Mouse (Mus musculus): ENCODE results near the gene Ifitm6. TPM values are rescaled to one million over a fixed set of nuclear protein-coding genes. Genes with fewer than 3 reads are reported as not detected.
"Not testable (repeated sequence)": the region's sequence is repeated elsewhere in the genome, so short reads cannot be mapped to it uniquely, and the experiment has no call there.

The Ifitm6 gene
- polyA plus RNA-seq, 1 experiment from 2014 or later: 0.73 TPM

DNA sequence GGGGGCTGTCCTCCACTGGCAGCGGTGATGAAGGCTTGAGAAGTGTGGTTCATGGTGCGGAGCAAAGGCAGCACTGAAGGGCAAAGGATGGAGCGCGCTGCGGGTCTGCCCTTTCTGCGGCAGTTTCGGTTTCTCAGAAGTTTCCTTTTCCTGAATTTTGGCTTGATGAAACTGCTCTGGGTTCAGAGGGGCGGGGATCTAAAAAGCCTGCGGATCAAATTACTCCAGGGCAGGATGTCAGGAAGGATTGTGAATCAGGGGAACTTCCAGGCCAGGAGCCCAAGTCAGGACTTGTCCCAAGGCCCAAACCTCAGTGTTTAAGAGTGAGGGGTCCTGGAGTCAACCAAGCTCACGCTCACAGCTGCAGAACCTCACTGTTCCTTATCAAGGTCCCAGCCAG is 7.1 kb downstream of the Ifitm6 start, which contains the start of gene Ifitm3:
Gene Ifitm3 (minus strand): TSS at position 178 of the 400 bp plus-strand sequence.
- DNase-seq (ENCODE audit: low spot score): no peak

DNA sequence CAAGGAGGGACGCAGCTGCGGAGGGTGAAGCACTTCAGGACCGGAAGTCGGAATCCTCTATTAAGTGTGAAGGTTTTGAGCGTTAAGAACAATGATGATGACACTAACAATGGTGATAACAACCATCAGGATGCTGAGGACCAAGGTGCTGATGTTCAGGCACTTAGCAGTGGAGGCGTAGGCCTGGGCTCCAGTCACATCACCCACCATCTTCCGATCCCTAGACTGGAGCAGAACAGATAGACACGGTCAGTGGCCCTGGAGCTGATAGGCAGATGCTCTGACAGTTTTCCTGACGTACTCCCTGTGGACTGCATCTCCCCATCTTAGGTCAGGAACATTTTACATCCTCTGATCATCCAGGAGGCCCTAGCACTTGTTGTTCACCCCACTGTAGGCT is 8.1 kb downstream of the Ifitm6 start:
- DNase-seq (ENCODE audit: low spot score): no peak

DNA sequence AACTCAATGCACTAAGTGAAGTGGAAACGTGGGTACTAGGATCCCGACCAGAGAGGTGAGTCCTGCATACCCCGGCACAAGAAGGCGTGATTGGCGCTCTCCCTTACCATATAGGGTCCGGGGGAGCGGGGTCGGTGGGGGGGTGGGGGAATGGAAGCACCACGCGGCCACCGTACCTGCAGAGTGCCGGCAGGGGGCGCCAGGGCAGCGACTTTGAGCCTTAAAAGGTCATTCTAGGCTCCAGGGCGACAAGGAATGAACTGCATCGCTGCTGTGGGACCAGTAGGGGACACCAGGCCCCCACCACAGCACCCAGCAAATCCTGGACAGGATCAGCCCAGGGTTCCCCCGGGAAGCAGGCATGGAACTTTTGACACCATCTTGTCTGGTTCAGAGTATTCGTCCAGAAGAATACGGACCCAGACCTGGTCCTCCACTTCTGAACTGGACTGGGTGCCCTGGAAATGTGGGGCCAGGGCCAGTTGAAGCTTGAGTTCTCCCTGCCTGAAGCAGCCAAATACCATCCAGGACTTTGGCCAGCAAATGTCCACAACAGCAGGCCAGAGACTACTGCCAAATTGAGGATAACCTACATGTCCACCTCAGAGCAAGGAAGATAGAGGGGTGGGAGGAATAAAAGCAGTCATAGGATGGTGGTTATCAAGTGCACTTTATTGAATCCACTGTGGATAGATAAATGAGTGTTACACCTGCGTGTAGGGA is 8.6 kb downstream of the Ifitm6 start:
- peak; percentile 77 for DNase-seq (ENCODE audit: low spot score)

DNA sequence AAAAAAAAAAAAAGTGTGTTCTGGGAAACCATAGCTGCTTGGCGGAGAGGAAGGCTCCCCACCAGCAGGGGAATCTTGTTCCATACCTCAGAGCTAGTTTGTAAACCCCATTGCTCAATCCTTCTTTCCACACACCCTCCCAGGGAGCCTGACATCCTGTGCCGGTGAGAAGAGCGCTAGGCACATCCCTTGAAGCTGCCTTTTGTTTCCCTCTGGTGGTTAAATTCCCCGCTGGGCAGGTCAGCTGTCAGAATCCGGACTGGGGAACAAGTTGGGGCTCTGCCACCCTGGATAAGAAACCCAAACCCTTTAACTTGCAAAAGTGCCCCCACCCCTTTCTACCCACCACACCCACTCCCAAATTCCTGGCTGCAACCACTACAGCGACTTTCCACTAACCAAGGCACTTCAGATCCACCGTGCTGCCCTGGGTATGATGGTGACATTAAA is 9.4 kb downstream of the Ifitm6 start:
- no peak for DNase-seq (ENCODE audit: low spot score)

DNA sequence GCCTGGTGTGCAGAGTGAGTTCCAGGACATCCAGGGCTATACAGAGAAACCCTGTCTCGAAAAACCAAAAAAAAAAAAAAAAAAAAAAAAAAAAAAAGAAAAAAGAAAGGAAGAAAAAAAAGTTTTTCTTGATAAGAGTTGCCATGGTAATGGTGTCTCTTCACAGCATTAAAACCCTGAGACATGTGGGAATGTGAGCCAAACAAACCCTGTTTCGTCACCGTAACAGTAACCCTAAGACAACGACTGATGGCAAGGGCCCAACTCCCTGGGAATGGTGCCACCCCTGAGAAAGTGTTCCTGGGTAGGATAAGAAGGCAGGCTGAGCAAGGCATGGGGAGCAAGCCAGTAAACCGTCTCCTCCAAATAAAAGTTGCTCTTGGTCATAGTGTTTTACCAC is 10.8 kb downstream of the Ifitm6 start:
- no peak for DNase-seq (ENCODE audit: low spot score)

DNA sequence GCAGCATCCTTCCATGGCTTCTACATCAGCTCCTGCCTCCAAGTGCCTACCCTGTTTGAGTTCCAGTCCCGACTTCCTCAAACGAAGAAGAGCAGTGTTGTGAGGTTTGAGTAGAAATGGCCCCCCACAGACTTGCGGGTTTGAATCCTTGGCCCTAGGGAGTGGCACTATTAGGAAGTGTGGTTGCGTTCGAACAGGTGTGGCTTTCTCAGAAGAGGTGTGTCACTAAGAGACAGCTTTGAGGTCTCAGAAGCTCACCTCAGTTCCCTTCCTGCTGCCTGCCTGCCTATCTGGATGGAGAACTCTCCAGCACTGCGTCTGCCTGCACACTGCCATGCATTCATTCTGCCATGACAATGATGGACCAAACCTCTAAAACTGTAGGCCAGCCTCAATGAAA is 11.3 kb downstream of the Ifitm6 start:
- DNase-seq (ENCODE audit: low spot score): no peak

DNA sequence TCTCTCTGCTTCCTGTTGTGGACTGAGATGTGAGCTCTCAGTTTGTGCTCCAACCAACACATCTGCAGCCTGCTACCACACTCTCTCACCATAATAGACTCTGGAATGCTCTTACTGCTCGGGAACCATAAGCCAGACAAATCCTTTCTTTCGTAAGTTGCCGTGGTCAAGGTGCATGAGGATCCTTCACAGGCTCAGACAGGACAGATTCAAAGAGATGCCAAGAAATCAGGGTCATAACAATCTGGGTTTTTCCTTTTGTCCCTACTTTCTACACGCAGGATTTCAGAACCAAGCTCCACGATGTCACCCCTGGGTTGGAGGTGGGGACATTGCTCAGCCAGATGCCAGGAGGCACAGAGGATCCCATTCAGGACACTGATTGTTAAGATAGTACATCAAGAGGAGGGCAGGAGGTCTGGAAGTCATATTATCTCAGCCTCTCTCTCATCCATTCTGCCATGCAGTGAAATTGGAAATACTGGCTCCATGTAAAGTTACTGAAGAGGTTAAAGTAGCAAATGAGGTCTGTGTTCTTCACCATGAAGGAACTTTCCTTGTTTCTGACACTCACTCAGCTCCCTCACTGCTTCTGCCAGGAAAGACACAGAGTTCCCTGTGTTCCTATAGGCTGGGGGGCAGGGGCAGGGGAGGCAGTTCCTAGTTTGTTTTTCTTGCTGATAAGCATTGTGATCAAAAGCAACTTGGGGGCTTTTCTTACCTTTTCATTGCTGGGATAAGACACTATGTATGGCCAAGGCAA is 14.3 kb downstream of the Ifitm6 start:
- no peak for DNase-seq (ENCODE audit: low spot score)

DNA sequence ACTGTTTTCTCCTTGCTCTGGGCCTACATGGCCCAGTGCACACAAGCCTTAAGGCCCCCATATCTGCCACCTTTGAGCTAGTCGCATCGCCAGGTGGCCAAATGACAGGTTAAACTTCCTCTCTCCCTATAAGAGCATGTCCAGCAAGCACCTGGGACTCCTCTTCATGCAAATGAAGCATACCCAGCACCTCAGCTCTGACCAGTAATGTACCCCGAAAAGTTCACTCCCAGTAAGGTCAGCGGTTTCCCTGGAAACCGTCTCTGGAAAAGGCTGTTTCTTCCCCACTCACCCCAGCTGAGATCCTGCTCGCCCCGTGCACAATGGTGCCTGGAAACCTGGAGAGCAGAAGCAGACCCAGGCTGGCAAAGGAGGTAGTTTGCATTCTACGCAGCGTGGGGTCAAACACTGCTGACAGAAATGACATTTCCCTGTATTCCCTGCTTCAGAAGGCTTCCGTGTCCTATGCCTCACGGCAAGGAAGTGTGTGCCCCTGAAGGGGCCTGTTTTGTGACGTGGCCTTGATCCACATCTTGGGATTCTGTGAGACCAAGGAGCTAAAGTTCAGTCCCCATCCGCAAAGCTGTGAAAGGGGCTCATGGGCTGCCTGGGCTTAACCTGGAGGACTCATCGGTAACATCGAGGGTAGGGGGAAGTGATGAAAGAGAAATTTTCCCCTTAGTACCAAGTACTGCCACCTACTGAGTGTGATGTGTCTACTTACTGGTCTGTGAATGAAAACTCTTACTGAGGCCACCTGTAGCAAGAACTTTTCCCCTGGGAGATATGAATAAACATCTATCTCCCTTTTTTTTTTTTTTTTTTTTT is 16.6 kb downstream of the Ifitm6 start:
- DNase-seq (ENCODE audit: low spot score): no peak

DNA sequence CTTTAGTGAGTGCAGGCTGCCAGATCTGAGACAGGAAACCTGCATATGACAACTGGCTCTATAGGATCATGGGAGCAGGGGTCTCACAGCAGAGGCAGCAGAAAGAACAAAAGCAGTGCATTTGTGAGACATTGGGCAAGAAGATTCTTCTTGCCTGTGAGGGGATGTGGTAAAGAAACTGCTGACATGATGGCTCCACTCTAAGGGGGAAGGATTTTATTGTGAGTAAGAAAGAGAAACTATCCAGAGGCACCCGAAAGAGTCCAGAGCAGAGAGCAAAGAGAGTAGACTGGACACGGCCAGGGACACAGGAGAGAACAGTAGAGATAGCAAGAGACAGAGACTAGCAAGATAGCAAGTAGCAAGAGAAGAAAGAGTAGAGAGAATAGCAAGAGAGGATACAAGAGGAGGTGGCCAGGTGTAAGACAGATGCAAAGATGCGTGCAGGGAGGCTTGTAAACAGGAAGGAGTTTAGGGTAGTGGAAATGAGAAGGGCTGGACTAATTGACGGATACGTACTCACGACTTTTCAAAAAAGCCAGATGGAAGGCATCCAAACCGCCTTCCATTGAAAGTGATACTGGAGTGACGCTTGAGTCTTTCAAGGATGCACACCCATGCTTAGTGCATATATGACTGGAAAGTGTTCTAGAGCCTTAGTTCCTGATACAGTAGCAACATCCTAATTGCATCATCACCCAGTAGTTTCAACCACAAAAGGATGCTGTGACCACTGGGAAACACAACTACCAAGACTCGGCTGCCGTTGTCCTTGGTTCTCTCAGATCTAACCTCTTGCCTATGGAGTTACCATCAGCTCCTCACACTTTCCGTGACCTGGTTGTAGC is 18.6 kb downstream of the Ifitm6 start:
- DNase-seq (ENCODE audit: low spot score): peak; percentile 38

DNA sequence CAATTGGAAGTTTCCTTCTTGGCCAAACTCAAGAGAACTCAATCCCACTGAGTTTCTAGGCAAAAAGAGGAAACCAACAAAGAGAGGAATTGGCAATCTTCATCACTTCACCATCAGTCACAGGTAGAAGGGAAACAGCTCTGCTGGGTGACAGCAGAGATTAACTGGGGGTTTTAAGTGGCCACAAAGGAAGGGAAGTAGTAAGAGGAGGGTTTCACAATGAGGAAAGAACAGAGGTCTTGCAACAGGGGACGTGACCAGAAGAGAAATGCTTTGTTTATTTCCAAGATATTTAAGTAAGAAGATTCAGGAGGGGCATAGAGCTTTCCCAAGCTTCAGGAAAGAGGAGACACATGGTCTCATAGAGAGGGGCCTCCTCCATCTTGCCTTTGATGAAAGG is 19.9 kb downstream of the Ifitm6 start:
- no peak for DNase-seq (ENCODE audit: low spot score)

DNA sequence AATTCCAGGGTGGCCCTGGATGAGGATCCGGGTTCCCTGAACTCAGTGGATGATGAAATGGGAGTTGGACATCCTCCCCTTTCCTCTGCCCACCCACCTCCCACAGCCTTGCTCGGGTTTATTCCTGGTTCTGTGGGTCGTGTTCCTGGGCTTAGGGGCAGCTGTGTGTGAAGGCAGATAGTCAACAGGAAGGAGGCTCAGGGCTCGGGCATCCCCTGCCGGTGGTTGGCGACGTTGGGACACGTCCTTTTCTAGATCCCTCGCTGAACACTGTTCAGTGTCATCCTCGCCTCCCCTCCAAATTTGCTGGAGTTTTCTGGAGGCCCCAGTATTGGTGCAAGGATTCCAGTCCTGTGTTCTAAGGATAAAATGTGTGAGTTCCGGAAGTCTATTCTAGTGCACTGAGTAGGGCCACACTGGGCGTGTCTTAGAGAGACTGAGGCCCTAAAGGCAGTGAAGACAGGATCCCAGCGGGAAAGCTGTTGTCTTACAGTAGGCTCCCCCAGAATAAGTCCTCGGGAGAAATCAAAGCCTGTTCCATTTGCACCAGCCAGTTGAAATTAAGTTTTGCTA is 26.5 kb downstream of the Ifitm6 start:
- no peak for DNase-seq (ENCODE audit: low spot score)

DNA sequence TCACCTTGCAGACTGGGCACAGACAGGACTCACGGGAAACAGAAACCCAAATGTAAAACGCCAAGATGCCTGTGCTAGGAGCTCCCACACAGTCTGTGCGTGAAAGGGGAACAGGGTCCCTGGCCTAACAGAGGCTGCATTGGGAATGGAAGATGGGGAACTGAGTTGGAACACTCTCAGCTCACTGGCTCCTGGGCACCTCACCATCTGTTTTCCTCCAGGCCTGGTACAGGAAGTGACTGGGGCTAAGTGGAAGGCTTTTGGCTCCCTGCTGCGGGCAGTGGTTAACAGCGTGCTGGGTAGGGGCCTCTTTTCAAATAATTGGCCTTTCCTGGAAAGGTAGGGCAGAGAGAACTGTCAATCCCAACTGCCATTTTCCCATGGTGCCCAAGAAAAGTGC is 27.1 kb downstream of the Ifitm6 start:
- DNase-seq (ENCODE audit: low spot score): no peak

DNA sequence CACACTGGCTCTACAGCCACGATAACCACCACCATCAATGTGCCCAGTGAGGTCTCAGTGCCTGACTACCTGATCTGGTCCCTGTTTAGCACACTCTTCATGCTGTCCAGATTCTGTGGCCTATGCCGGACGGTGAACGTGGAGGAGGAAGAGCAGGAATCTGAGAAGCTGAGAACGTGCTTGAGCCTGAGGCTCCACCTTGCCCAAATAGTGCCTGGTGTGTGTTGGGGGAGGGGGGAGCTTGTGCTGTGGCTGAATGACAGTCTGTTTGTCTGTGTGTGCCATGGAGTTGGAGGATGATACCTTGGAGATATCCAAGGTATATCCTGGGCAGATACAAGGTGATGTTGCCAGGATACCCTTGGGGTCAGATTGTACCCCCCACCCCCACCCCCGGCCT is 27.5 kb downstream of the Ifitm6 start:
- DNase-seq (ENCODE audit: low spot score): no peak

DNA sequence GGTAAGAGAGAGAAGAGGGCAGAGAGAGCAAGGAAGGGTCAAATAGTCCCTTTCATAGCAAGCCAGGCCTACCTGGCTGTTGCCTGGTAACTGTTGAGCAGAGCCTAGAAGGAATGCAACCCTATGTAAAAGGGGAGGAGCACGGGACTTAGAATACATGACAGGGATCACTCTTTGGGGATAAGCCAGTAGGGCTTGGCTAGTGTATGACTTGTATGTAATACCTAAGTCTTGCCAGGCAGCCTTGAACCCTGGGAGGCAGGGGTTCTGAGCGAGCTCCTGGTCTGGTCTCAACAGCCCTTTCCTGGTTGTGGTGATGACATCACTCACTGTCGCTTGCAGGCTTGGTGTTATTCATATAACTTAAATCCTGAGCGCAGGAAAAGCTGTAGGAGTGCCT is 28.7 kb downstream of the Ifitm6 start:
- no peak for DNase-seq (ENCODE audit: low spot score)

DNA sequence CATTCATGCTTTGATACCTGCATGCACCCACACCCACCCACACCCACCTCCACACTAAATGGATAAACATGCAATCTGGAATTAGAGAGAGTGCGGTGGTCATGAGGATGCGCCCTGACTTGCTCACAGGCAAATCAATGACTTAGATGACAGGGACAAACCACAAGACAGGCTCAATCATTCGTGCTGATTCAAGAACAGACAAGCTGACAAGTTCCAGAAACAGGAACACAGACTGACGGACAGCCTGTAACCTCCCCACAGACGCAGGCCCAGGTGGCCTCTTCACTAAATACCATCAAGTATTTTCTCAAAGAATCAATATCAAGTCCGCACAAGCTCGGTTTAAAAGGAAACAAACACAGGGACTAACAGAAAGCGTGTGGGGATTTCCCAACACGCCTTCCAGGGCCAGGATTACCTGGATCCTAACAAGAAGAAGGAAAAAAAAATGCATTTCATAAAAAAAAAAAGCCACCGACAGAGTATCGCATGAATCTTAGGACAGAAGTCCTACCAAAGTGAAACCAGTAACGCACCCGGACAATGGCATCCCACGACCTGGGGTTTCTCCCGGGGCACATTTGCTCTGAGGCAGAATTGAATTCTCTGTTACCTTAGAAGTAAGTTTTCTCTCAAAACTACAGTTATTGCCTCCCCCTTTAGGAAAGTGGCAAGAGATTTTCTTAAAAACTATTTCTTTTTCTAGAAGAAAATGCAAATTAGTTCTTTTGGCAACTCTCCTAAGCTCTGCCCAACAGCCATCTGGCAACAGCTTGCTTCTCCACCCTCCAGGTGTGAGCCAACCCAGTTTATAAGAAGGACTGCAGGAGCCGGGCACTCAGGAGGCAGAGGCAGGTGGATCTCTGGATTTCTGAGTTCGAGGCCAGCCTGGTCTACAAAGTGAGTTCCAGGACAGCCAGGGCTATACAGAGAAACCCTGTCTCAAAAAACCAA is 30.3 kb downstream of the Ifitm6 start:
- no peak for DNase-seq (ENCODE audit: low spot score)

DNA sequence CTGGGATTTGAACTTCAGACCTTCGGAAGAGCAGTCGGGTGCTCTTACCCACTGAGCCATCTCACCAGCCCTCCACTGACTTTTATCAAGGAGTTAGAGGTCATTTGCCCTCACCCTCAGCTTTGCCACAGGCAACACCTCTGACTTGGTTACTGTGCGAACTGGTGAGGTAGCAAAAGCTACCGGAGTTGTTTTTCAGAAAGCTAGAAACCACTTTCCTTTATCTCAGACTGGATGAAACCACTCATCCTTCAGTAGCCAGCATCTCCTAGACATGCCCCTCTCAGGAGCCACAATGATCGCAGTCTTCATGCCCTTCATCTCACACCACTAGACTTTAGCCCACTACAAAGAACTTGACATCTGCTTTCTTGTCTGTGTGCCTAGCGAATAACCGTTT is 34.8 kb downstream of the Ifitm6 start:
- DNase-seq (ENCODE audit: low spot score): peak; percentile 18

DNA sequence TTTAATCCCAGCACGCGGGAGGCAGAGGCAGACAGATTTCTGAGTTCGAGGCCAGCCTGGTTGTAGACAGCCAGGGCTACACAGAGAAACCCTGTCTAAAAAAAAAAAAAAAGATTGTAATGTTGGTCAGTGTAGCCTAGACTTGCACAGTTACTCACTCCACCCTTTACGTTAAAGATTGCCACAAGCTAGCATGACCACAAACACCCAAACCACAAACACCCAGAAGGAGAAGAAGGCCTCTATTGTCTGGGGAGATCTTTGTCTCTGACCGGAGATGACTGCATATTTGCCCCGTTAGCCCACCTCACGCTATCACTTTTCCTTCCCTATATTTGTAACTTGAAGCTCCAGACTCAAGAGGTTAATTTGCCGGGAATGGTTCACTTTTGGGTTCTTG is 36.0 kb downstream of the Ifitm6 start:
- no peak for DNase-seq (ENCODE audit: low spot score)

DNA sequence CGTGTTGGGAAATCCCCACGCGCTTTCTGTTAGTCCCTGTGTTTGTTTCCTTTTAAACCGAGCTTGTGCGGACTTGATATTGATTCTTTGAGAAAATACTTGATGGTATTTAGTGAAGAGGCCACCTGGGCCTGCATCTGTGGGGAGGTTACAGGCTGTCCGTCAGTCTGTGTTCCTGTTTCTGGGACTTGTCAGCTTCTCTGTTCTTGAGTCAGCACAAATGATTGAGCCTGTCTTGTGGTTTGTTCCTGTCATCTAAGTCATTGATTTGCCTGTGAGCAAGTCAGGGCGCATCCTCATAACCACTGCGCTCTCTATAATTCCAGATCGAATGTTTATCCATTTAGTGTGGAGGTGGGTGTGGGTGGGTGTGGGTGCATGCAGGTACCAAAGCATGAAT is 41.0 kb downstream of the Ifitm6 start:
- not testable (repeated sequence) for DNase-seq (ENCODE audit: low spot score)

DNA sequence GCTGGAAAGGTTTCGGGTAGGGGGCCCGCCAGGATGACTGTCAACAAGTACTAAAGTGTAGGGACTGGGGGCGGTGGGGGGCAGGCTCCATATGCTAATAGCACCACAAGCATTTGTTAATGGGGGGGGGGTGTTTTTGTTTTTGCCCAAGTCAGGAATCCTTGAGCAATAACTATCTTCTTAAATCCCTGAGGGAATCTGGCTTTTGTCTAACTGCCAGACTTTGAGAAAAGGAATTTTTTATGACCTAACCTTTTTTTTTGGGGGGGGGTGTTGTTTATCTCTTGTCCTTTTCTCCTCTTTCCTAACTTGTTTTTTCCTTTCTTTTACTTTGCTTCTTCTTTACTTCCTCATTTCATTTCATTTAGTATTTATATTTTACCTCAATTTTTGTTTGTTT is 42.3 kb downstream of the Ifitm6 start:
- DNase-seq (ENCODE audit: low spot score): no peak
